Mouse (Mus musculus): Measurements from ENCODE around the gene Cdrt4.

Gene Cdrt4

DNA sequence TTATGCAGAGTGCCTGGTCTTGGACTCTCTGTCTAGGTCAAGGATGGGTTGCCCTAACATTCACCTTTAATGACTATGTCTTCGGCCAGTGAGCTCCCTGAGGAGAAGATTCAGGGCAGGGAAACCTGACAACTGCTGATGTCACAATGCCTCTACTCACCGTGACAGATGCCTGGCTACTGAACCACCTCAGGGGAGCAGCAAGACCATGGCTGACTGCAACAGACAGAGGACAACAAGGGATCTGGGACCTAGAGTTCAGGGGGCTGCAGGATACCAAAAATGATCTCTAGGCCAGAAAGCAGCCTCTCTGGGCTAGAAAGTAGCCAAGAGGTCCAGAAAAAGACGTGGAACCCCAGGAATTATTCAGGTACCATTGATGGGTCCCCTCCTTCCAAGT is at the start of gene Cdrt4:
TSS of gene Cdrt4 (plus strand) at position 182 of the 400 bp plus-strand sequence.
- no peak for DNase-seq (ENCODE audit: extremely low read depth, insufficient read length, low spot score)

DNA sequence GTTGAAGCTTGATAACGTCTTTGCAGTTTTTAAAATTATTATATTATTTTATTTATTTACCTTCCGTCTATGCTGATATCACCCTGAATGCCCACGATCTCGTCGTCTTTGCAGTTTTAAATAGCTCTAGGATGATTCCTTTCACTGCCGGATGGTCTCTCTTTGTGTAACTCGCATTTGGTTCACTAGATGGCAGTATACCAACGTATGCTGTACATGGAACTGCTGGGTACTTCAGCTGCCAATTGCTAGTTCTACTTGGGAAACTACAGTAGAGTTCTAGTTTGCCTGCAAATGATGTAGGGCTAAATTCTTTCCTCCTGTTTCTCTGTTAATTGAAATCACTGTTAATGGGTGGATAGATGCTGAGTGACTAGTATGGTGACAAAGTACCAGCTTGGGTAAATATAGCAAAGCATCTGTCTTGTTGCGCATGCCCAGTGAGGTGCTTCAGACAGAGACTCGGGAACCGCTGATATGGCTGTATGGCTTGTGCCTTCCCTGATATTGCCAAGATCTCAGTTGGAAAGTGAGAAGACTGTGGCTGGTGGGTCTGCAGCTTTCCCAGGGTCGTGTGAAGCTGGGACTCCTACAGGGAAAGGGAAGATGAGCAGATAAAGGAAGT is 49.2 kb upstream of the Cdrt4 start:
- peak; percentile 25 for DNase-seq (ENCODE audit: extremely low read depth, insufficient read length, low spot score)

DNA sequence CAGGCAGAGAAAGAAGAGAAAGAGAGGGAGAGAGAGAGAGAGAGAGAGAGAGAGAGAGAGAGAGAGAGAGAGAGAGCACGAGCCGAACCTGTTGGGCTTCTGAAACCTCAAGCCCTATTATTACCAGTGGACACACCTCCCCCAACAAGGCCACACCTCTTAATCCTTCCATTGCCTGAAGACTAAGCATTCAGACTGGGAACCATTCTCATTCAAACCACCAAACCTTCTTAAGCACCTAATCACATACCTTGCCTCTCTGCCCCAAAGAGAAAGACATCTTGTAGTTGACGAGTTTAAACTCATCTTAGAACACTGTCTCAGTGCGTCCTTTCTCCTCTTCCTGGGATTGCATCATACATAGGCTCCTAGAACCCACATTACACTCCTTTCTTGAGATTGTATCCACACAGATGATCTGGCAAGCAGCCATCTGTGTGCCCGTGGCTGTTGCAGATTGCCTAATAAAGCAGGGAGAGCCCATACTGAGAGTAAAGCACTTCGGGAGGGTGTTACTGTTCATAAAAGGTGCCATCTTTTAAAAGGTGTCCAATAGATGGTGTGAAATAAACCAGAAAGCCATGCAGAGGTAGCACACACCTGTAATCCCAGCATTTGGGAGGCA is 47.0 kb upstream of the Cdrt4 start:
- no peak for DNase-seq (ENCODE audit: extremely low read depth, insufficient read length, low spot score)

DNA sequence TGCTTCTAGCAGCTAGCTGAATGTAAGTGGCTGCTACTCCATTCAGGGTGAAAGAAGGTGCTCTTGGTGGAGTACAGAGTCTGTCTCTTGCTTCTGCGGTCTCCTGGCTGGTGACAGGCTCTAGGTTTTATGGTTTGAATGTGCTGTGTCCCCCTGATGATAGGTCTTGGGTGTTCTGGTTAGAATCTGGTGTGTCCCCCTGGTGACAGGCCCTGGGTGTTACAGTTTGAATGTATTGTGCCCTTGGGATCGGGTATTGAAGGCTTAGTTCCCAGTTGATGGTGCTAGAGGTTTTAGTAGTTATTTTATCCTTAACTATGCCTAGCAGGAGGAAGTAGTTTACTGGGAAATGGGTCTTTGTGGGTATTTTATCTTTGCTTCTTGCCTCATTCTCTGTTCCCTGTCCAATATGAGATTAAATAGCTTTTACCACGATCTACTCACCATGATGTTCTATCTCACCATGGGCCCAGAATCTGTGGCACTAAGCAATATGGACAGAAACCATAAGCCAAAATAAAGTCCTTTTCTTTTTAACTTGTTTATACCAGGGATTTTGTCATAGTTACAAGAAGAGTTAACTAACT is 41.2 kb upstream of the Cdrt4 start:
- no peak for DNase-seq (ENCODE audit: extremely low read depth, insufficient read length, low spot score)

DNA sequence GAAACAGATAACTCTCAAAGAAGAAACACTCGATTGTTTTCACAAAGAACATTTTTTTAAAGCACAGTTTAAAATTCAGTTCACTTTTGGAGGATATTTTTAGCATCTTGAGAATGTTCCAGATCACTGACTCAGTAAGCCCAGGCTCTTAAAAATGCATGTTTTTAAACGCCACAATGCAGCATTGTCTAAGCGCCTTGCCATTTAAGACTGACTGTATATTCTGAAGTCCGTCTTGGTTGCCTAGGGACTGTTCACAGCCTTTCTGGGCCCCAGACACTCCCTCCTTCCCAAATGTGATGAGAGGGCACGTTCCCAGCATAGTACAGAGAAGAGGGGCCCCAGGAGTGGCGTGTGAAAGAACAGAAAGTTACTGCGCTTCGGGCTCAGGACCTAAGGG is 39.6 kb upstream of the Cdrt4 start:
- no peak for DNase-seq (ENCODE audit: extremely low read depth, insufficient read length, low spot score)

DNA sequence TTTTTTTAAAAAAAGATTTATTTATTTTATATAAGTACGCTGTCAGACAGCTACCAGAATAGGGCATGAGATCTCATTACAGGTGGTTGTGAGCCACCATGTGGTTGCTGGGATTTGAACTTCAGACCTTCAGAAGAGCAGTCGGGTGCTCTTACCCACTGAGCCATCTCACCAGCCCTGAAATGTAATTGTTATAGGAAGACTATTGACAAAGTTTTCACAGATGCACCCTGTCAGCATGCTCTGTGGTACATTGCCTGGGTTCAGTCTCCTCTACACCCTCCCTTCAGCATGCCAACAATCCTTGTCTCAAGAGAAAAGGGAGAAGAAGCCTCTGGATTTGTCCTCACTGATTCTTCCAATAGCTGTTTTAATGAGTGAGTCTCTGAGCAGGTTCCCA is 37.9 kb upstream of the Cdrt4 start:
- DNase-seq (ENCODE audit: extremely low read depth, insufficient read length, low spot score): no peak

DNA sequence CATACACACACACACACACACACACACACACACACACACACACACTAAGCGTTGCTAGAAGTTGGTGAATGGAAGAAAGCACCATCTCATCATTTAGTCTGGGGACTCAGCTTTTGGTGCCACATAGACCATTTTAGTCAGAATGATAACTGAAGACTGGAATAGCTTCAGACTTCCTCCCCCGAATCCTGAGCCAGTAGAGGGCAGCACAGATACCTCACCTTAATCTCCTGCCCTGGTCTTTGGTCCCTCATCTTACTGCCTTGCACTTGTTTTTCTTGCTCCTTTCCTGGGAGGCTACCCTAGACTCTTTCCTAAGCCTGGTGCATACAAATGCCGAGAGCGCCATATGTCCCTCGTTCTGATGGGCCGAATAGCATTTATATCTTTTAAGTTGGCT is 36.5 kb upstream of the Cdrt4 start:
- DNase-seq (ENCODE audit: extremely low read depth, insufficient read length, low spot score): no peak

DNA sequence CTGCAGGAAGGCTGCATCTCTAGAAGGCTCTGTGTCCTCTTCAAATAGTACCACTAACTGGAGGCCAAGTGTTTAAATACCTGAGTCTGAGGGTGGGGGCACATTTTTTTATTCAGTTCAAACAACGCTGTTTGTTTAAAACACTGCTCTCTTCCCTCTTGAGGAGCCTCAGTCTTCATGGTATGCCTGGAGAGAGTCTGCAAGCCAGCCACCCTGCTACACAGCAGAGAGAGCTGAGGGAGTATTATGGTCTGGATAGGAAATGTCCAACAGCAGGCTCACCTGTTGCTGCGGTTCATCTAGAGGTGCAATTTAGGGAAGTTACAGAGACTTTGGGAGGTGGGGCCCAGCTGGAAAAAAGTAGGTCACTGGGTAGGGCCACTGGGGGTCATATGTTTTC is 35.5 kb upstream of the Cdrt4 start:
- DNase-seq (ENCODE audit: extremely low read depth, insufficient read length, low spot score): no peak

DNA sequence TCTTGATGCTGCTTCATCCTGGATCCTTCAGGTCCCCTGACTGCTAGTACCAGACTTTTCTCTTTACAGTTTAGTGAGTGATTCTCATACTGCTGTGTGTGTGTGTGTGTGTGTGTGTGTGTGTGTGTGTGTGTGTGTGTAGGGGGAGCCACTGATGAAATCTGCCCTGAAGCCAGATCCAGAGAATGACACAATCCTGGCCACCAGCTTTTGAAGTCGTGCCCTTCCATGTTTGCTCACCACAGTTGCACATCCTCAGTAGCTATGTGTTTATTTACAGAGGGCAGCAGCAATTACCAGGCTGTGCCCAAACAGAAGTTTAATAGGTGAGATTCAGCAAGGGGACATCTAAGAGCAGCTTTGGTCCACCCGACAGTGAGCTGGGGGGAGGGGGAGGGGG is 34.2 kb upstream of the Cdrt4 start:
- DNase-seq (ENCODE audit: extremely low read depth, insufficient read length, low spot score): no peak

DNA sequence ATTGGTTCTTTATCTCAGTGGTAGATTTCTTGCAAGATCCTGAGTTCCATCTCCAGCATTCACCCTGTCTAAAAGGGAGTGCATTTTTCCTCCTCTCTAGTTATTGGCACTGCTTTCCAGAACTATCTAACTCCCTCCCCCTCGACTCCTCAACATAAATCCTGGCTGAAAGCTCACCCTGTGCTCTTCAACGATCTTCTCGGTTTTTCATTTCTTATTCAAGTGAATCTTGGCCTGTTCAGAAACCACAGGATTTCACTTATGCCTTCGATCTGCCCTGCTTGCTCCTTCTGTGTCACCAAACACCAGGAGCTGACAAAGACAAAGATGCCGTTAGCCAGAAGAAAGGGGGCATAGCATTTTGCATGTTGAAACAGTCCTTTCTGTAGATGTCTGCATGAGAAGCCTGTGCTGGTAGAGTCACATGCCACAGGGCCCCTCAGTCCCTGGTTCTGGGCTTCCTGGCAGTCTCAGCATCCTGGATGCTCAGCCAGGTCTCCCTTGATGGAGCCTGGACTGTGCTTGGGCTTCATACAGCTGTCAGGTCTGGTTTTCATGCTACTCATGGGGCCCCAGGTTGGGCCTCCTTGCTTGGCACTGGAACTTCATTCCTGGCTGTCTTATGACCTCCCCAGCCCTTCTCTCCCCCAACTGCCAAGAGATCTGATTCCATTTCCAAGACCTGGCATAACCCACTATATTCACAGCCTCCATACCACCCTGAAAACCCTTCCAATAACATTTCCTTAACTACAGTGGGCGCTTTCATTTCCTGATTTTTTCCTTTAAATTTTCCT is 30.8 kb upstream of the Cdrt4 start:
- peak; percentile 35 for DNase-seq (ENCODE audit: extremely low read depth, insufficient read length, low spot score)

DNA sequence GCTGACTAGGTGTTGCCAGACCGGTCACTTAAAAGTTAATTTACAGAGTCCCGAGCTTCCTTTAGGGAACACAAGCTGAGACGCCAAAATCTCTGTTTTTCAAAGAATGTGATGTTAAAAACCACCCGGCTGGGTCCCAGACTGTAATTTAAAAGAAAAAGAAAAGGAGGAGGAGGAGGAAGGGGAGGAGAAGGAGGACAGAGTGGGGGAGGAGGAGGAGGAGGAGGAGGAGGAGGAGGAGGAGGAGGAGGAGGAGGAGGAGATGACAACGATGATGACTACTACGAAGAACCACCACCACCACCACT is 30.3 kb upstream of the Cdrt4 start:
- DNase-seq (ENCODE audit: extremely low read depth, insufficient read length, low spot score): no peak

DNA sequence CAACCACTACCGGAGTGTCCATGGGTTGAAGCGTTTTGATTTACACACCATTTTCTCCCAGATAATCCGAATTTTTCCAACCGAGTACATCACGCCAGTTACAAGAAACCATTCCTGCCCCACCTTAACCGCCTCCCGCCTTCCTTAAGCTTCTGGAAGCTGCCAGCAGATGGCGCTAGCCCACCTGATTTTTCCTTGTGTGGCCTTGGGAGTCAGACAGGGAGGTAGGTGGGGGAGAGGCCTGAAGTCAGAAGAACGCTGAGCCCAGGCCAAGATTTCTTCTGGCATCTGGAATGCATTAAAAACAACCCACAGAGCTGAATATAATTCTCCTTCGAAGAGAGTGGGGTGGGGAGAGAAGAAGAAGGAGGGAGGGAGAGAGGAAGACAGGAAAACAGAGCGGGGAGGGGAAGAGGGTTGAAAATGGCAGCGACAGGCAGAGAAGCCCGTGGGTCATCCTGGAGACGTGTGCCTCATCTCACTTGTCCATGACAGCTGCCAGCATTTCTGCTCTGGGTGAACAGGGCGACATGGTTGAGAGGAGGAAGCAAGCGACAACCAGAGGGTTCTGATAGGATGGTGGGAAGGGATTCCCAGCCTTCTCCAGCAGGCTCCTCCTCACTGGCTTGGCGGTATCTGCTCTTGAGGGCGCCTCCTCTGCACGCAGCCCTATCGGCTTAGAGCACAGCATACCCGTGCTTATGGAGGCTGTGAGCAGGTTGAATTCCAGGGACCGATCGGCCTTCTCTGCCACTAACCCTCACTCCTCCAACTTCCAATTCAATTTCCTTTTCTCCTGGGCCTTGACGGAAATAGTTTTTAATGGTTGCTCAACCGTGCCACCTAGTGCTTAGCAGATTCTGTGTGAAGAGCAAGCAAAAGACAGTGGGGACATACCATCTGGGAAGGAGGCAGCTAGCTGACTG is 29.7 kb upstream of the Cdrt4 start:
- peak; percentile 80 for DNase-seq (ENCODE audit: extremely low read depth, insufficient read length, low spot score)

DNA sequence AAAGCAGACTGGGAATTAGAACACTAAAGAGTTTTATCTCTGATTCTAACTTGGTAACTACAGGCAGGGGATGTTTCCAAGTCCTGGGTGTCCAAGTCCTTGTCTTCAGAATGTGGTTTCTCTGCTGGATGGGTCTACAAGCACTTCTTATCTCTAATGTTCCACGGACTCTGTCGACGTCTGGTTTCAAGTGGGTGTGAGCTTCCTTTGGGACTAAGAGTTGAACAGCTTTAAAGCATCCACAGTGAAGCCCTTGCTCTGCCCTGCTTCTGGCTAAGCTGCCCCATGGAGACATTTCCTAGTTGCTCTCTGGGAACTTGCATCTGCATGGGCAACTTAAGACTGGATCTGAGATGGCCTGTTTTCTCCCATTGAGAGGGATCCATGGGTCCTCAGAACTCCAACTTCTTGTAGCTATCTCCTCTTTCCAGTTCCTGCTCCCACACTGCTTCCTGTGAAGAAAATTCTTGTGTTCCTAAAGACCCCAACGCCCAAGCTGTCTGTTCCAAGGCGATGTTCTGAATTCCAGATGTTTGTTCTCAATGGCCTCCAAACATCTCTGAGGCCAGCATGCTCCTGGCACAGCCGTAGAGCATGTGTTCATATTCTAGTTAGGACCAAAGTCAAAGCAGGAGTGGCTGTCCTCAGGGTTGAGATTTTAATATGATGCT is 26.8 kb upstream of the Cdrt4 start:
- DNase-seq (ENCODE audit: extremely low read depth, insufficient read length, low spot score): no peak

DNA sequence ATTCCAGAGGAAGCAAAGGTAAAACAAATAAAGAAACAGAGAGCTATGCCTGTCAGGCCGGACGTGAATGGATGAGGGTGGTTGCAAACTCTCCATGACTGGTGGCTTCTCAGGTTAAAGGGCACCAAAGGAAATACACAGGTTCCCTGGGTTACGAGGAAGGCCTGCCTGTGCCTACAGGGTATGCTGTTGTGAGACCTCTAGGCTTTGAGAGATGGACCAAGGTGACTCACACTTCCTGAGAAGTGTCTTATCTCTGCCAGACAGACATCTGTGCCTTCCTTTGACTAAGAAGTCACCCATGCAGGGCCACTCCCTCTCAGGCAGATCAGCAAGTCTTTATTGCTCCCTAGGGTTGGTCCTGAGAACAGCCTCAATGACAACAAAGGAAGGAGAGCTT is 21.2 kb upstream of the Cdrt4 start:
- no peak for DNase-seq (ENCODE audit: extremely low read depth, insufficient read length, low spot score)

DNA sequence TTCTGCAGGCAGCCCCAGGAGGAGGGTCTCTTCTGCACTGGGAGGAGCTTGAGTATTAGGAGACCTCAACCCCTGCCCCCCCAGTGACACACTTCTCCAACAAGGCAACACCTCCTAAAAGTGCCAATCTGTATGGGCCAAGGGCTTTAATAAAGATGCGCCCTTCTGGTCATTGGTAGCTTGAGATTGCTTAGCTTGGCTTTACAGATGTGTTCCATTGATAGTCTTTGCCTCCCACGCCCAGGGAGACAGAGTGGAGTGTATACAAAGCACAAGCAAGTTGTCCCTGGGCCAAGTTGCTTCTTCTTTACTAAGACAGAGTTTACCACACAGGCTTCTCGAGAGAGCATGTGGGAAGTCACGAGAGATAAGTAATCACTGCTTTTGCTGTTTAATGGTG is 20.4 kb upstream of the Cdrt4 start:
- no peak for DNase-seq (ENCODE audit: extremely low read depth, insufficient read length, low spot score)

DNA sequence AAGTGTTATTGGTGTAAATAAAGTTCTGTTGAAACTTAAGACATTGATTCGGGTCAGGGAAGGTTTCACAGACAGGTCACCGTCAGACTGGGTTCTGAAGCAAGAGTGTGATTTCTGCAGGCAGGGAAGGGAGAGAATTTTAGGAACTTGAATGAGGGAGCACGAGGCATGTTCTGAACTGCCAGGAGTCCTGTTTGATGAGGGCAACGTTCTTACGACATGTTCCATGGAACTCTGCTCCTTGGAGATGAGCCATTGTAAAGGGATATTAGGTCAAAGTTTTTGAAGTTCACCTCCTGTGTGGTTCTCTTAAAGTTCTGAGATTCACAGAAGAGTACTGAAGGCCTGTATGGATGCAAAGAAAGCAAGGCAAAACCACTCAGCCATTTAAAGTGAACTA is 19.9 kb upstream of the Cdrt4 start:
- no peak for DNase-seq (ENCODE audit: extremely low read depth, insufficient read length, low spot score)

DNA sequence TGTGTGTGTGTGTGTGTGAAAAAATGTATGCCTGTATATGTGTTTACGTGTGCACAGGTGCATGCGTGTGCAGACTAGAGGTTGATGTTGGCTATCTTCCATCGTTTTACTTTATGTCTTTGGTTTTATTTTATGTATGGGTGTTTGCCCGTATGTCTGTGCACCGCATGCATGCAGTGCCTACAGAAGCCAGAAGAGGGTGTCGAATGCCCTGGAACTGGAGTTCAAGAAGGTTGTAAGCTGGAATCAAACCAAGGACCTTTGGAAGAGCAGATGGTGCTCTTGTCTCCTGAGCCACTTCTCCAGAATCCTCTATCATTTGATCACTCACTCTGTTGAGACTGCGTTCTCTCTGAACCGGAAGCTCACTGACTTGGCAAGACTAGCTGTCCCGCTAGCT is 17.9 kb upstream of the Cdrt4 start:
- DNase-seq (ENCODE audit: extremely low read depth, insufficient read length, low spot score): no peak

DNA sequence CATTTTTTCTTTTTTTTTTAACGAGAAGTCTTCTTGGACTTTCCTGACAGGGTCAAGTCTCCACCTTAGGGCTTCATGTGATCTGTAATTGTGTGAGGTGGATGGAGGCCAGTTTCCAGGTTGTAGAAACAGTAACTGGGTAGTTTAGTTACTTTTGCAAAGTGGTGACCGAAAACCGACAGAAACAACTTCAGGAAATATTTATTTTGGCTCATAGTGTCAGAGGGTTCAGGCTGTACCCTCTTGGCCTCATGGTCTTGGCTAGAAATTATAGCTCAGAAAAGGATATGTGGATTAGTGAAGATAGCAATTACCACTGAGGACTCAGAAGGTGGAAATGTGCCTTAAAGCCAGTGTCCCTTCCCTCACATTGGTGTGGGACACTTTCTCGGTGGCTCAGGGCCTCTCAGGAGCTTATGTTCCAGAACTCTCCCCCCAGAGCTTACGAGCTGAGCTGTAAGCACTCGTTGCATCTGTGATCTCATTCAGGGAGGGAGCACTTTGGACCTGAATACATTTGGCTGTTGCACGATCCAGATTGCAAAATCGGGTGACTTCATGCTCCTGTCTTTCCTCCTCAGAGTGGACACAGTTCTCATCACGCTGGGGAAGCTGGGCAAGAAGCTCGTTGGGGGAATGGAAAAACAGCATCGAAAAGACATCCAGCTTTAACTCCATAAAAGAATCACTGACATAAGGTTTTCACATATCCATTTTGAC is 16.0 kb upstream of the Cdrt4 start:
- DNase-seq (ENCODE audit: extremely low read depth, insufficient read length, low spot score): no peak

DNA sequence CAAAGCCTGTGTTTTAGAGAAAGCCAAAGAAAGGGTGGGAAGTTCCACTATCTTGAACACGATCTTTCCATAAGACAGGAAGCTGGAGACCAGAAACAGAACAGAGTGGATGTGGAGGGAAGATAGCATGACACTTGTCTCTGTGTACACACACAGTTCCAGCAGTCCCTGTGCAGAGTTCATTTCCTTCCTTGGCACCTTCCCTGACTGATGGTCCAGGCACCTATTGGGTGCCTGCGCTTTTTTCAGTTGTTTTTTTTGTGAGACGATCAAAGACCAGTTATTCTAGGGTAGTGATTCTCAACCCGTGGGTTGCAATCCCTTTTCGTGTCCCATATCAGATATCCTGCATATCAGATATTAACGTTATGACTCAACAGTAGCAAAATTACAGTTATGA is 13.0 kb upstream of the Cdrt4 start:
- DNase-seq (ENCODE audit: extremely low read depth, insufficient read length, low spot score): no peak

DNA sequence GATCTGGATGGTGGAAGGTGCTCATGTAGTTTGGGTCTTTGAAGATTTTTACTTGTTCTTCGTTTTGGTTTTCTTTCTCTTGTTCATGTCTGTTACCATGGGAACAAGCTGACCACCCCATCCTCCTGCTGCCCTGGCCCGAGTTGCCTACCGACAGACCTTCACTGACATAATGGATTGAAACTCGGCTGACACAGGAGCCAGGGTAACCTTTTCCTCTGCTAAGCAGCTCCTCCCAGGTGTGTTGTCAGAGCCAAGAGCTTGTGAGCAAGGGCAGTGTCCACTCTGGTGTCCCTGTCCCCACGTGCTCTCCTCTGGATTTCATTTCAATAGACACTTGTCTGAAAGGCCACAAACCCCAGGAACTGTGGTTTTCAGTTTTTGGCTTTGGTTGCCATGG is 12.1 kb upstream of the Cdrt4 start:
- DNase-seq (ENCODE audit: extremely low read depth, insufficient read length, low spot score): no peak
